Mouse (Mus musculus): ENCODE measurements at regions not wholly inside any gene's neighbourhood (a gene's known extent, or its start where the extent isn't known, plus 50 kb on each side); places are given as distances from the start of the nearest gene placed in this dataset.

- no peak for TF ChIP-seq CTCF (IDR thresholded peaks at IDR 0.05; ENCODE audit: borderline replicate concordance, insufficient read depth, low read depth, low read length)
- no peak for TF ChIP-seq POLR2A (IDR thresholded peaks at IDR 0.05; ENCODE audit: borderline replicate concordance, insufficient read depth, low read length)
Measured at GRCm38 (mm10) chr6:89054060-89054459, 152.0 kb downstream of the Tpra1 start.

Data from cerebellum, adult 2 months (tissue).